Mouse (Mus musculus) heart, embryonic 12.5 days (tissue): ENCODE results near the gene Epp13. TPM values are rescaled to one million over a fixed set of nuclear protein-coding genes. Genes with fewer than 3 reads are reported as not detected.
"Not testable (repeated sequence)": the region's sequence is repeated elsewhere in the genome, so short reads cannot be mapped to it uniquely, and the experiment has no call there.

ENCODE experiments used
- ATAC-seq: fragments of 200-750 bp; cut with Nextera tagmentation; 2 replicates; pipeline ENCODE4 v1.8.0; 2017; ENCODE audit warnings: moderate TSS enrichment, moderate library complexity; ENCODE audit not compliant: insufficient number of reproducible peaks, low FRiP score
- H3K27ac ChIP-seq: fragments of 300-500 bp; sonication (generic); 2 replicates; pipeline ENCODE4 v1.5.1; 2016; ENCODE audit warnings: mild to moderate bottlenecking, moderate library complexity; ENCODE audit not compliant: poor library complexity, severe bottlenecking
- H3K27me3 ChIP-seq: fragments of 300-500 bp; sonication (generic); replicated peaks from 2 replicates; pipeline ENCODE4 v1.6.1; 2016; ENCODE audit warnings: mild to moderate bottlenecking, moderate library complexity
- H3K36me3 ChIP-seq: fragments of 300-500 bp; sonication (generic); 2 replicates; pipeline ENCODE4 v1.6.1; 2016; ENCODE audit warnings: mild to moderate bottlenecking, moderate library complexity
- H3K4me1 ChIP-seq: fragments of 300-500 bp; sonication (generic); replicated peaks from 2 replicates; pipeline ENCODE4 v1.6.1; 2016; ENCODE audit warnings: mild to moderate bottlenecking
- H3K4me2 ChIP-seq: fragments of 300-500 bp; sonication (generic); 2 replicates; pipeline ENCODE4 v1.6.1; 2016; ENCODE audit warnings: mild to moderate bottlenecking, moderate library complexity
- H3K4me3 ChIP-seq: fragments of 300-500 bp; sonication (generic); 2 replicates; pipeline ENCODE4 v1.5.1; 2016; ENCODE audit warnings: mild to moderate bottlenecking
- H3K9ac ChIP-seq: fragments of 300-500 bp; sonication (generic); 2 replicates; pipeline ENCODE4 v1.6.1; 2016; ENCODE audit warnings: mild to moderate bottlenecking, moderate library complexity
- H3K9me3 ChIP-seq: fragments of 300-500 bp; sonication (generic); replicated peaks from 2 replicates; pipeline ENCODE4 v1.6.1; 2016; ENCODE audit warnings: mild to moderate bottlenecking, moderate library complexity
- WGBS: fragments of 180-500 bp; shearing (Covaris S2); methylation state at CpG from one replicate; pipeline ENCODE4 v1.1.7; 2016; 5-methylcytosine and 5-hydroxymethylcytosine counted together
- polyA plus RNA-seq: library from polyadenylated mRNA; unstranded; fragments of >200 nt; fragmentation: Nextera tagmentation; extraction: Ambion mirVana; gene quantifications from 2 replicates; pipeline ENCODE4 v1.2.1, GENCODE M21; 2016

Epp13 gene
- polyA plus RNA-seq, 1 experiment from 2014 or later, result not detected

DNA sequence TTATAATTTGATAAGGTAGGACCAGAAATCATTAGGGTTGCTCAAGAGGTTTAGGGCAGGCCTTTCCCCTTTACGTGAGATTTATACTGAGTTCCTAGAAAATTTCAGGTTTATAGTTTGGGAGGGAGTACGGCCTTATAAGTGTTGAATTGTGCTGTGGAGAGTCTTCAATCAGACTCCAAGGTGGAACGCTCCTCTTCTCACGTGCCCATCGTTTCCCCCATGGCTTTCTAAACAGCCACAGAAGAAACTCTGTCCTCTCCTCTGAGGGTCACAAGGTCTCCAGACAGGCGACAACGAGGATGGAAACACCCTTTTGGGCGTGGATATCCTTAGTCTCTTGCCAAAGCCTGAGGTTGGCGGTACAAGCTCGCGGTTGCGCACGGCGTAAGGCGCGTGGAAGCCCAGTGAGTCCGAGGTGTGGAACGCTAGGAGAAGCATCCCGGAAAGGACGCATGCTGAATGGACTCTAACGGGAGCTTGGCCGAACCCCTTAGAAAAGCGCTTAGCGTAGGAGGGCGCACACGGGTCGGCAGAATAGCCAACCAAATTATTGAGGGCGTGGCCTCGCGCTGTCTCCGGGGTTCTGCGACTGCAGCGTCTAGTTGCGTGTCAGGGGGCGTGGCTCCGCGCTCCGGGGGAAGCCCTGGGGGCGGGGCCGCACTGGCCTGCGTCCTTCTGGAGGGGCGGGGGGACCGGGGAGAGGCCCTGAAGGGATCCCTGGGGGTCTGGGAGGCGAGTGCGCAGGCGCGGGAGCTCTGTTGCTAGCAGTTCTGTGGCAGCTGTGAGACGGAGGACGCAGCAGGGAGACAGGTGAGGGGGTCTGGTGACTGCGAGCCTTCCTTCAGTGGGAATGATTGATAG, 33.6 kb downstream of the Epp13 start, which contains the start of gene Zfp667:
TSS of gene Zfp667 (plus strand) at position 738 of the 864 bp plus-strand sequence.
- WGBS, result 3% methylated on average over 49 of the region's 50 CpGs
- peak; percentile 92 for ATAC-seq

DNA sequence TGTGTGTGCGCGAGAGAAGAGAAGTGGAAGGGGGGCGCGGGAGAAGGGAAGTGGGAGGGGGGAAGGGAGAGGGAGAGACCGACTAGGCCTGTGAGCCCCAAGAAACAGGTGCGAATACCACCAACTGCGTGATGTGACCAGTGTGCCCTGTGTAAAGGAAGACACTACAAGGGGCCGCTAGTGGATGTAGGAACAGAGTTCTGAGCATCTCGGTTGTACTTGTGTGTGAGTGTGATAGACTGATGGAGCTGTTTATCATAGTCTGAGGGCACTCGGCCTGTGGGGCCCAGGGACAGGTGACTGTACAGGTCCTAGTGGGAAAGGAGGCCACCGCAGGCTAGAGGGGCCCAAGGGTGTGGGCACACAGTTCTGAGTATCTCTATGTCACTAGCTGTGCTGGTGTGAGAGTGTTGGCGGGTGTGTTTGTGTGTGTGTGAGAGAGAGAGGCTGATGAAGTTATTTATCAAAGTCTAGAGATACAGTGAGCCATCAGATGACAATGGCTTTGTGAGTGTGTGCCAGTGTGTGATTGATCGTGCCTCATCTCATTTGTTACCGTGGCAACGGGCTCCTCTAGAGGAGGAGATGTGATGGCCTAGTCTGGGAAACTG, 34.5 kb downstream of the Epp13 start:
- H3K4me1 ChIP-seq, result peaks cover 13% of the 10 kb centered on the region
- H3K27me3 ChIP-seq, result no peaks in the 10 kb centered on the region
- peak overlapping the region; percentile 53 for H3K4me3 ChIP-seq
- H3K36me3 ChIP-seq, result peaks cover 6% of the 10 kb centered on the region; the same call in 1 of the 2 replicates
- peak; percentile 5; the same call in 1 of the 2 replicates for ATAC-seq
- H3K9me3 ChIP-seq, result no peaks in the 10 kb centered on the region
- 25% methylated on average over 15 of the region's 15 CpGs for WGBS
- H3K27ac ChIP-seq, result no peak overlapping the region
- H3K9ac ChIP-seq, result peak overlapping the region; percentile 71
- H3K4me2 ChIP-seq, result peak overlapping the region; percentile 76

More for the DNA sequence above, 33.6 kb downstream of the Epp13 start, which contains the start of gene Zfp667:
- H3K4me1 ChIP-seq, result peaks cover 15% of the 10 kb centered on the region
- H3K27ac ChIP-seq, result peak within 1 kb of the TSS; percentile 74
- H3K9me3 ChIP-seq, result no peaks in the 10 kb centered on the region
- H3K4me3 ChIP-seq, result peak within 1 kb of the TSS; percentile 53
- H3K9ac ChIP-seq, result peak within 1 kb of the TSS; percentile 74
- H3K27me3 ChIP-seq, result no peaks in the 10 kb centered on the region
- peak within 1 kb of the TSS; percentile 76 for H3K4me2 ChIP-seq
- peaks cover 6% of the 10 kb centered on the region; the same call in 1 of the 2 replicates for H3K36me3 ChIP-seq

GRCm38 (mm10) chr7:6291121-6291520, 38.6 kb downstream of the Epp13 start:
- H3K27ac ChIP-seq, H3K4me1 ChIP-seq, H3K27me3 ChIP-seq, H3K9me3 ChIP-seq, H3K4me3 ChIP-seq, H3K9ac ChIP-seq, ATAC-seq, H3K4me2 ChIP-seq: not testable (repeated sequence)
- WGBS, result 87% methylated on average over 5 of the region's 6 CpGs
- peaks cover 29% of the 10 kb centered on the region for H3K36me3 ChIP-seq

DNA sequence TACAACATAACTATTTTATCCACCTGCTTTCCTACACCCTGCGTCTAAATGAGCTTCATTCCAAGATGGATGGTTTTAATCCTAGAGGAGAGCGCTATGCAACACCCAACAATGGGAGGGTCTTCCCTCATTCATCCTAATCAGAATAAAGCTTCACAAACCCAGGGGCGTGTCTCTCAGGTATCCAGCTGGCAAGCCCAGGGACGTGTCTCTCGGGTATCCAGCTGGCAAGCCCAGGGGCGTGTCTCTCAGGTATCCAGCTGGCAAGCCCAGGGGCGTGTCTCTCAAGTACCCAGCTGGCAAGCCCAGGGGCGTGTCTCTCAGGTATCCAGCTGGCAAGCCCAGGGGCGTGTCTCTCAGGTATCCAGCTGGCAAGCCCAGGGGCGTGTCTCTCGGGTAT, 48.3 kb downstream of the Epp13 start:
- not testable (repeated sequence) for H3K27me3 ChIP-seq, ATAC-seq, H3K27ac ChIP-seq, H3K9me3 ChIP-seq, H3K9ac ChIP-seq, H3K4me3 ChIP-seq, H3K4me1 ChIP-seq, H3K4me2 ChIP-seq
- WGBS, result 68% methylated on average over 11 of the region's 11 CpGs
- peaks cover 44% of the 10 kb centered on the region for H3K36me3 ChIP-seq

GRCm38 (mm10) chr7:6330458-6331232, 78.1 kb downstream of the Epp13 start:
- peaks cover 19% of the 10 kb centered on the region for H3K36me3 ChIP-seq
- H3K9me3 ChIP-seq, result no peaks in the 10 kb centered on the region; the same call in 1 of the 2 replicates
- H3K4me1 ChIP-seq, result peaks cover 10% of the 10 kb centered on the region
- peak; percentile 74 for ATAC-seq
- H3K9ac ChIP-seq, result peak overlapping the region; percentile 85
- peak overlapping the region; percentile 78 for H3K4me2 ChIP-seq
- peak overlapping the region; percentile 64 for H3K4me3 ChIP-seq
- H3K27me3 ChIP-seq, result no peaks in the 10 kb centered on the region
- WGBS, result 15% methylated on average over 23 of the region's 23 CpGs
- peak overlapping the region; percentile 52 for H3K27ac ChIP-seq

DNA sequence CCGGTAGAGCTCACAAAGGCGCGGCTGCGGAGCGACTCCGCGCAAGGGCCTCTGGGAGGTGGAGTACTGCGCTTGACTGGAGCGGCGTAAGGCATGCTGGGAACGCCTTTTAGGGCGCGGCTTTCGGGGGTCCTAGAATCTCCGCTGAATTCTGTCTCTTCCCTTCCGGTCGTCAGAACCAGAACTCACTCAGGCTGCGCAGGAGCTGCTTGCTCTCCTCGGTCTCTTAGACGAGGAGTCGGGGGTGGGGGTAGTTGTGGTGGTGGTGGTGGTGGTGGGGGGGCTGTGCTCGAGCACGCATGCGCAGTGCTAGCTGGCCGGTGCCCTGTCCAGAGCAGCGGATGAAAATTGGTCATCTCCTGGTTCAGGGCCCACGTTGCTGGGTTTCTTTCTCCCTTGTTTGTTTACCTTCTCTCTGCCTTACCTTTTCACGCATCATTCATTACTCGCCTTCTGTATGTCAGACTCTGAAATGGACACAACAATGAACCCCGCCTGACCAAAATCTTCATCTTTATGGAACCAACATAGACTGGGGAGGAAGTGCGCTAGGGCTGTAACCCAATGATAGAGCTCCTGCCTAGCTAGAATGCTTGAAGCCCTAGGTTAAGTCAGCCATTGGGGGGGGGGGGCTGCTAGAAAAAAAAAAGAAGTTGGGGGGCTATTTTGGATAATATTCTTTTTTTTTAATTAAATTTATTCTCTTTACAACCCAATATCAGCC, 78.9 kb downstream of the Epp13 start, which contains the start of gene Zfp583:
TSS of gene Zfp583 (minus strand) at position 53 of the 724 bp plus-strand sequence.
- Histone ChIP-seq H3K9me3 (no peaks in the 10 kb centered on the region; the same call in 1 of the 2 replicates), H3K4me2 (peak within 1 kb of the TSS; percentile 78), H3K4me1 (peaks cover 10% of the 10 kb centered on the region), H3K27ac (peak within 1 kb of the TSS; percentile 52), H3K36me3 (peaks cover 19% of the 10 kb centered on the region), H3K9ac (peak within 1 kb of the TSS; percentile 85), H3K4me3 (peak within 1 kb of the TSS; percentile 64), H3K27me3 (no peaks in the 10 kb centered on the region)
- peak; percentile 93 for ATAC-seq
- WGBS, result 5% methylated on average over 31 of the region's 31 CpGs

Other genes with a start within 250 kb of the Epp13 start
- not detected in 2 replicates for gene Vmn1r65, start 241.7 kb upstream of the Epp13 start, polyA plus RNA-seq
- gene Nlrp4c, start 207.5 kb upstream of the Epp13 start, polyA plus RNA-seq, result not detected in 2 replicates
- gene Zfp787, start 96.7 kb upstream of the Epp13 start, polyA plus RNA-seq, result 26.0 and 27.7 TPM in 2 replicates
- 30.2 and 31.3 TPM in 2 replicates for gene Zfp444, start 80.5 kb upstream of the Epp13 start, polyA plus RNA-seq
- not detected in 2 replicates for gene Galp, start 55.6 kb upstream of the Epp13 start, polyA plus RNA-seq
- not detected in 2 replicates for gene Zscan5b, start 30.4 kb upstream of the Epp13 start, polyA plus RNA-seq
- gene Zfp667, start 33.9 kb downstream of the Epp13 start, polyA plus RNA-seq, result 3.7 and 4.2 TPM in 2 replicates
- gene Zfp583, start 78.6 kb downstream of the Epp13 start, polyA plus RNA-seq, result 4.3 and 4.8 TPM in 2 replicates
- gene Gm3854, start 91.0 kb downstream of the Epp13 start, polyA plus RNA-seq, result 1.1 and 1.6 TPM in 2 replicates
- 1.2 and 1.4 TPM in 2 replicates for gene Zfp78, start 110.6 kb downstream of the Epp13 start, polyA plus RNA-seq
- 7.3 and 10.7 TPM in 2 replicates for gene Zfp28, start 130.6 kb downstream of the Epp13 start, polyA plus RNA-seq
- 0.15 and 0.39 TPM in 2 replicates for gene Smim17, start 146.0 kb downstream of the Epp13 start, polyA plus RNA-seq
- not detected in 2 replicates for gene Gm20715, start 157.6 kb downstream of the Epp13 start, polyA plus RNA-seq
- not detected in 2 replicates for gene Olfr1344, start 186.0 kb downstream of the Epp13 start, polyA plus RNA-seq
- gene Olfr1336, start 203.5 kb downstream of the Epp13 start, polyA plus RNA-seq, result not detected in 2 replicates
- not detected in 2 replicates for gene Olfr1346, start 214.4 kb downstream of the Epp13 start, polyA plus RNA-seq
- not detected in 2 replicates for gene Olfr5, start 234.2 kb downstream of the Epp13 start, polyA plus RNA-seq
- gene Olfr1347, start 247.0 kb downstream of the Epp13 start, polyA plus RNA-seq, result not detected in 2 replicates